Mouse (Mus musculus): Measurements from ENCODE around the gene Dhrs7. TPM values are rescaled to one million over a fixed set of nuclear protein-coding genes. Genes with fewer than 3 reads are reported as not detected.
"Not testable (repeated sequence)": the region's sequence is repeated elsewhere in the genome, so short reads cannot be mapped to it uniquely, and the experiment has no call there.

Gene Dhrs7
- 10 to 100 TPM; 41.4 to 42.2 TPM for total RNA-seq (2021)
- long read RNA-seq, experiment 1, transcript Dhrs7-201 (7 exons, 1,385 nt): major isoform, 21 of 22 reads
- long read RNA-seq, experiment 1, partial matches to known transcripts: 1 of 22 reads
- long read RNA-seq, experiment 1, other reads (novel, unspliced or antisense): 0 of 22 reads
- long read RNA-seq, experiment 2, transcript Dhrs7-201 (7 exons, 1,385 nt): major isoform, 23 of 25 reads
- long read RNA-seq, experiment 2, partial matches to known transcripts: 1 of 25 reads
- long read RNA-seq, experiment 2, other reads (novel, unspliced or antisense): 1 of 25 reads

DNA sequence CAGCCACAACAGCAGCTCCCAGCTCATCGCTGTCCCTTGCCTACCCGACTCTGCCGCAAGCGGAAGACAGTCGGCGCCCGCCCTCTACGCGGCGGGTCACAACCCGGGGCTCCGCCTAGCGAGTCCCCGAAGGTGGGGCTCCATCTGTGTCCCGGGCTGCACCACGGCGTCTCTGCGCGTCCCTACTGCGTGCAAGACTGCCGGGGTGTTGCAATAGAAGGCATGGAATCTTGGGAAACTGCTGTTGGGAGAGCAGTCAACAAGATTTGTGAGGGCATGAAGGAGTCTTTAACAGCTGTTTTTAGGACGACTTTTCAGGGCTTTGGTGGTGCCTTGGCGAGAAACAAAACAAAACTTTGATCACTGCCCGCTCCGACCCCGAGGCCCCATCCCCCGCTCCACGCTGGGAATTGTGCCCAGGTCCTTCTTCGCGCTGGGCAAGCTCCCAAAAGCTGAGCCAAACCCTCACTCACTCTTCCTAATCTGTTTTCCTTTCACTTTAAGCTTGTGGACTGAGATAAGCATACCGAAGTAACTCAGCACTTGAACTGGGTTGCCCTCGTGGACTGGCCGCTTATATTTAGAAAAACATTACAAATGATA, at the start of gene Dhrs7:
Dhrs7 (minus strand) TSS at position 175 of the 603 bp plus-strand sequence.
- intact Hi-C loops (cut with DNase I): loop anchor here (2.0 to 10.0 kb wide), 4 partner anchors 30 to 580 kb away; partner anchors contain the start of genes Jkamp, L3hypdh and Pcnx4
- peak within 1 kb of the TSS; percentile 75 for H3K4me3 ChIP-seq
- peak within 1 kb of the TSS; percentile 83 for H3K27ac ChIP-seq
- TF ChIP-seq CTCF (IDR thresholded peaks at IDR 0.05): peak; percentile 45
- DNase-seq (ENCODE audit: extremely low spot score in 1 of 2, low spot score in 2 of 2): peak; percentile 79 to 82

GRCm38 (mm10) chr12:72709981-72710380, 45.3 kb upstream of the Dhrs7 start:
- H3K4me3 ChIP-seq: no peak overlapping the region

GRCm38 (mm10) chr12:72704068-72704467, 39.4 kb upstream of the Dhrs7 start:
- no peak for DNase-seq (ENCODE audit: extremely low spot score in 1 of 2, low spot score in 2 of 2)
- intact Hi-C loops (cut with DNase I): no loop called here
- TF ChIP-seq CTCF (IDR thresholded peaks at IDR 0.05): no peak
- no peak overlapping the region for H3K27ac ChIP-seq
- no peak overlapping the region for H3K4me3 ChIP-seq

More at GRCm38 (mm10) chr12:72709981-72710380, 45.3 kb upstream of the Dhrs7 start:
- intact Hi-C loops (cut with DNase I): no loop called here
- TF ChIP-seq CTCF (IDR thresholded peaks at IDR 0.05): no peak
- DNase-seq (ENCODE audit: extremely low spot score in 1 of 2, low spot score in 2 of 2): no peak
- H3K27ac ChIP-seq: no peak overlapping the region

- intact Hi-C loops (cut with DNase I): no loop called here
- Histone ChIP-seq H3K27ac (no peak overlapping the region), H3K4me3 (no peak overlapping the region)
- DNase-seq (ENCODE audit: extremely low spot score in 1 of 2, low spot score in 2 of 2): no peak
- TF ChIP-seq CTCF (IDR thresholded peaks at IDR 0.05): no peak
Observed at GRCm38 (mm10) chr12:72700013-72700412, 35.3 kb upstream of the Dhrs7 start.

DNA sequence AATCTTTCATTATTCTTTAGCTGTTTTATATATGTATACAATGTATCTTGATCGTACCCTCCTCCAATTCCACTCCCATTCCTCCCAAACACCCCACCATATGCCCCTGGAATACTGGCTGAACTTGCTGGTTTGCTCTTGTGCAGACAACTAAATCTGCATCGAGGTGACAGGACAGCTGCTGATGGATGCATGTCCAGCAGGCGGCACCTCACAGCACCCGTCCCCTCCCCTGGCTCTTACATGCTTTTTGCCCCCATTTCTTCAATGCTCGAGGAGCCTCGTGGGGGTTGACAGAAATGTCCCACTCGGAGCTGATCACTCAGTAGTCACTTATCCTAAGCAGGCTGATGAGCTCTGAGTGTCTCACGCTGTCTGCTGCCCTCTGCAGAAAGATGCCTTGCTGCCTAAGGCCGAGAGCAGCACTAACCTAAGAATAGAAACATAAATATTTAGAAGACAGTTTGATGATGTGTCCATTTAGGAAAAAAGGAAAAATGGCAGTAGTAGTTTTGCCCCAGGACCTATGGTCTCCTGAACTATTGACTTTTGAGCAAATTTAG, 30.3 kb upstream of the Dhrs7 start:
- no peak; the same call in 1 of the 2 replicates for TF ChIP-seq CTCF (IDR thresholded peaks at IDR 0.05)

GRCm38 (mm10) chr12:72694438-72694837, 29.7 kb upstream of the Dhrs7 start:
- intact Hi-C loops (cut with DNase I): loop anchor here (2.0 kb wide), 2 partner anchors 30 to 234 kb away; partner anchors contain the start of gene Dhrs7
- no peak for TF ChIP-seq CTCF (IDR thresholded peaks at IDR 0.05)
- DNase-seq (ENCODE audit: extremely low spot score in 1 of 2, low spot score in 2 of 2): no peak
- H3K27ac ChIP-seq: no peak overlapping the region
- no peak overlapping the region for H3K4me3 ChIP-seq

More for the DNA sequence above, 30.3 kb upstream of the Dhrs7 start:
- Histone ChIP-seq H3K4me3 (no peak overlapping the region), H3K27ac (no peak overlapping the region)
- no peak for DNase-seq (ENCODE audit: extremely low spot score in 1 of 2, low spot score in 2 of 2)
- intact Hi-C loops (cut with DNase I): loop anchor here (2.0 kb wide), 2 partner anchors 30 to 234 kb away; partner anchors contain the start of gene Dhrs7

DNA sequence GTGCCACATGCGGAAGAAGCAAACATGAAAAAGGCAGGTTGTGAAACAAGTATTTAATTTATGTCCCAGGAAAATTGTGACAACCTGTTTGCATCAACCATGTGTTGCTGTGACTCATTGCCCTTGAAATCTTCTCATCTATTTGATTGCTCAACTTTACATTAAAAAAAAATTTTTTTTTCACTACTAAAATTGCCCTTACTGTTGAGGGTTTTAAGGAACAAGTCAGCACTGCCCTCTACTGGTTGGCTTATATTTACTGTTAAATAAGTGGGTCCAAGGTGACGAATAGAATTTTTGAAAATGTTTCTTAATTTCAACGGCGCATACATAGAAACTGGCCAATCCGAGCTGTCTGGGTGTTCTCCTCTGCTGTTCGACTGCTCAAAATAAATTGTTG, 29.2 kb upstream of the Dhrs7 start:
- TF ChIP-seq CTCF (IDR thresholded peaks at IDR 0.05): peak; percentile 74
- intact Hi-C loops (cut with DNase I): loop anchor here (2.0 kb wide), 2 partner anchors 29 to 233 kb away; partner anchors contain the start of gene Dhrs7
- no peak overlapping the region for H3K4me3 ChIP-seq
- H3K27ac ChIP-seq: no peak overlapping the region
- DNase-seq (ENCODE audit: extremely low spot score in 1 of 2, low spot score in 2 of 2): no peak

- H3K4me3 ChIP-seq; DNase-seq (ENCODE audit: extremely low spot score in 1 of 2, low spot score in 2 of 2); H3K27ac ChIP-seq; intact Hi-C loops (cut with DNase I): not testable (repeated sequence)
Observed at GRCm38 (mm10) chr12:72688281-72688680, 23.6 kb upstream of the Dhrs7 start.

- intact Hi-C loops (cut with DNase I); DNase-seq (ENCODE audit: extremely low spot score in 1 of 2, low spot score in 2 of 2); H3K4me3 ChIP-seq; H3K27ac ChIP-seq: not testable (repeated sequence)
Observed at GRCm38 (mm10) chr12:72687741-72688140, 23.0 kb upstream of the Dhrs7 start.

DNA sequence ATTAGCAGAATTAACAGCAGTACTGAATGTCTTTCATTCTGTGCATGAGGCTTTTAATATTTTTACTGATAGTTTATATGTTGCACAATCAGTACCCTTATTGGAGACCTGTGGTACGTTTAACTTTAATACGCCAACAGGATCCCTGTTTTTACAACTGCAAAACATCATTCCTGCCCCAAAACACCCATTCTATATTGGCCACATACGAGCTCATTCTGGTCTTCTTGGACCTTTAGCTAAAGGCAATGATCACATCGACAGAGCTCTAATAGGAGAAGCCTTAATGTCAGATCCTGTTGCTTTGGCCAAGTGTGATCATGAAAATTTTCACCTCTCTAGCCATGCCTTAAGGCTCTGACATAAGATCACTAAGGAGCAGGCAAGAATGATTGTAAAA, 21.9 kb upstream of the Dhrs7 start:
- DNase-seq (ENCODE audit: extremely low spot score in 1 of 2, low spot score in 2 of 2); H3K4me3 ChIP-seq; H3K27ac ChIP-seq; intact Hi-C loops (cut with DNase I): not testable (repeated sequence)

DNA sequence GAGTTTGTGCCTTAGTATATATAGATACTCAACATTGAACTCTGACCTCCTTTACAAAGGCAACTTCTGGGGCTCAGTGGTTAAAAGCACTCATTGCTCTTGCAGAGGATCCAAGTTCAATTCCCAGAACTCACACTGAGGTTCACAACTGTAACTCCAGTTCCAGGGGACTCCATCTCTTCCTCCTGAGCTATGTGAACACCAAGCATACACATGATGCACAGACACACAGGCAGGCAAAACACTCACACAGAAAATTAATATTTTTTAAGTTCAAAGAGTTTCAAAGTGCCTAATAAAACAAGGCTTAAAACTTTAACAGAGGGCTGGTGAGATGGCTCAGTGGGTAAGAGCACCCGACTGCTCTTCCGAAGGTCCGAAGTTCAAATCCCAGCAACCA, 18.9 kb upstream of the Dhrs7 start:
- no peak for DNase-seq (ENCODE audit: extremely low spot score in 1 of 2, low spot score in 2 of 2)
- intact Hi-C loops (cut with DNase I): no loop called here
- no peak for TF ChIP-seq CTCF (IDR thresholded peaks at IDR 0.05)
- H3K27ac ChIP-seq: no peak overlapping the region
- H3K4me3 ChIP-seq: no peak overlapping the region

Data from left cerebral cortex, adult 2 months (tissue).